Mouse (Mus musculus): Measurements from ENCODE around the gene Tent5b. TPM values are rescaled to one million over a fixed set of nuclear protein-coding genes. Genes with fewer than 3 reads are reported as not detected.
A peak's percentile ranks its signal among the peaks of the same experiment; 100 is the strongest.

The Tent5b gene
- total RNA-seq (2017) = not detected in 2 replicates

GRCm38 (mm10) chr4:133479458-133480184 lies at the start of gene Tent5b:
Gene Tent5b (plus strand): TSS chr4:133480132.
- ATAC-seq (replicated peaks; ENCODE audit: low read depth, poor library complexity, severe bottlenecking) = peak; percentile 97

DNA sequence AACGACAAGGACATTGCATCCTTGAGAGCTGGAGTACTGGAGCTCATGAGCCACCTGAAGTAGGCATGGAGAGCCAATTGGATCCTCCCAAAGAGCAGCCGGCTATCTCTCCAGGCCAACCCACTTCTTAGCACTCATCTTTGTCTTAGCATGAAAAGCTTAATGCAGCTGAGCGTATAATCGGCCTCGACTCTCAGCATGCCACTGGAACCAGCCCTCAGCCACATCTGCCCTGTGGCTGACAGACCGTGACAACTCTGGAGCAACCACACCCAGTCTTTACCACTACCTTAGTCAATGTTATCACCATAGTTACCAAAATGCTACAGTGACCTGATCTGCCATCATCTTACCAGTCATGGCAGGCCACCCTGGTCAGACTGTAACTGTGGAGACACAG lies 48.4 kb upstream of the Tent5b start:
- ATAC-seq (replicated peaks; ENCODE audit: low read depth, poor library complexity, severe bottlenecking) = 0 out of 2 replicates have a peak, but pooled peaks have one; percentile 29

DNA sequence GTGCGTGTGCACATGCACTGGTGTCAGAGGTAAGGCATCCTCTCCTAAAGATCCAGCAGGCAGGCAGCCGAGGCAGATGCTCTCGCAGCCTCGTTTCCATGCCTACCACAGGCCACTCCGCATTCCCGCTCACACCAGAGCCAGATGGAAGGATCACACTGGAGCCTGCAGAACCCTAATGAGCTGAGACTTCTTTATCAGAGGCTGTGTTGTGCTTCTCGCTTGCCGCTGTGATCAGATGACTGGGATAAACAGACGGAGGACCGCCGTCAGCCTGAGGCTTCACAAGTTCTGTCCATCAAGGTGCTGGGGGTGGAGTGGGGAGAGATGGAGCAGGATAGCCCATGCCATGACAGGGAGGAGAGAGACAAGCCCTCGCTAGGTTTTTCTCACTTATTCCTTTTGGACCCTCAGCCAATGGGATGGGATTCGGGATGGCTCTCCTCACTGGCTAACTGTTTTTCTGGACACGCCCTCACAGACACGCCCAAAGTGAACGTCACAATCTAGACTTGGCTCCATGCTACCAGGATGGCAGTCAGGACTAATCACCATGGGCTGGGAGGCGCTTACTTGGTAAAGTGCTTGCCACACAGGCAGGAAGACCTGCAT lies 47.3 kb upstream of the Tent5b start:
- no peak for ATAC-seq (replicated peaks; ENCODE audit: low read depth, poor library complexity, severe bottlenecking)

- no peak for ATAC-seq (replicated peaks; ENCODE audit: low read depth, poor library complexity, severe bottlenecking)
Observed at GRCm38 (mm10) chr4:133435921-133436320, 44.0 kb upstream of the Tent5b start.

- ATAC-seq (replicated peaks; ENCODE audit: low read depth, poor library complexity, severe bottlenecking) = peak; percentile 60; the same call in 1 of the 2 replicates
Observed at GRCm38 (mm10) chr4:133439460-133440376, 40.2 kb upstream of the Tent5b start.

DNA sequence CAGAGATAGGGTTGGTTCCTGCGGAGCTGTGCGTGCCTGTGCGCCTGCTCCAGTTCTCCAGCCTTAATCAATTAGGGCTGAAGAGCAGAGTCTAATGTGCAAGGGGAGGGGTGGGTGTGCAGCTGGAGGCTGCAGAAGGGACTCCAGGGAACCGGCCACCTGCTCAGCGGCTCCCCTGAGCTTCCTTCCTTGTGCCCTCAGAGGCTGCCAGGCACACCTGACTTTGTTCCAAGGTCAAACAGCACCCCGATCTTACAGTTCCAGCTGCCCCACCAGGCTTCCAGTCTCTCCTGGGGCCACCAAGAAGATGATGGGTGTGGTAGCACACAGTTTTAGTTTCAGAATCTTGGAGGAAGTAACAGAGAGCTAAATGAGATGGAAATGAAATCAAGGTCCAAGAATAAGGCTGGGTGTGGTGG lies 39.5 kb upstream of the Tent5b start:
- ATAC-seq (replicated peaks; ENCODE audit: low read depth, poor library complexity, severe bottlenecking) = 0 out of 2 replicates have a peak, but pooled peaks have one; percentile 18

- no peak for ATAC-seq (replicated peaks; ENCODE audit: low read depth, poor library complexity, severe bottlenecking)
Observed at GRCm38 (mm10) chr4:133442194-133442593, 37.7 kb upstream of the Tent5b start.

DNA sequence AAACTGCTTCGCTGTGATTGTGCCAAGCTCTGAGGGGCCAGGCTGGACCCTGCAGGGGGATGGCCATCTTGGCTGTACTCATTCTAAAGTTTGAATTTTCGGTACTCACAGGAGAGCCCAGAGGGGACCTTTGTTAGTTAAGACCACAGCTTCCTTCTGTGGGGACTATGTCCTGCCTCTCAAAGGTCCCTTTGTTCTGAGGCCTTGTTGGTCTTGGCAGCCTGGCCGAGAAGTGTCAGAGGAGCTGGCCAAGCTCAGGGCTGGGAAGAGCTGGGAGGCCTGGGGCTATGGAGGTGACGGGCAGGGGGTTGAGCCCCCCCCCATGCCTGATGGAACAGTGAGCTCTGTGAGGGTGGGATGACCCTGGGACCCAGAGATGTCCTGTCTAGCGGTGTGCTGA lies 36.8 kb upstream of the Tent5b start:
- no peak for ATAC-seq (replicated peaks; ENCODE audit: low read depth, poor library complexity, severe bottlenecking)

GRCm38 (mm10) chr4:133445727-133446126 lies 34.2 kb upstream of the Tent5b start:
- no peak for ATAC-seq (replicated peaks; ENCODE audit: low read depth, poor library complexity, severe bottlenecking)

DNA sequence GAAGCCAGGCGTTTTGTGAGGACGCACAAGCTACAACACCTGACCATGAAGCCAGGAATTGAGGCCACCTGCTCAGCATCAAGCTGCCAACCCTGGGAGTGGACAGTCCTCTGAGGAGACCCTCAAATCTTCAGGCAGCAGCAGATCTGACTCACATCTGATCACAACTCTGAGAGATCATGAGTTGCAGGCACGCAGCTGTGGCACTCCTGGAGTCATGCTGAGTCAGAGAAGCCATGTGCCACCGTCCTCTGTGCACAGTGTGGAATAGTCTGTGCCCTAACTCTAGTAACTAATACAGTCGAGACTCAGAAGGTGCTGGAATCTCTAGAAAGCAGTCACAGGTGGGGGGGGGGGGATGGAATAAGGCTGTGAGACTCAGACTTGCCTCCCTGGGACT lies 32.6 kb upstream of the Tent5b start:
- ATAC-seq (replicated peaks; ENCODE audit: low read depth, poor library complexity, severe bottlenecking) = no peak

DNA sequence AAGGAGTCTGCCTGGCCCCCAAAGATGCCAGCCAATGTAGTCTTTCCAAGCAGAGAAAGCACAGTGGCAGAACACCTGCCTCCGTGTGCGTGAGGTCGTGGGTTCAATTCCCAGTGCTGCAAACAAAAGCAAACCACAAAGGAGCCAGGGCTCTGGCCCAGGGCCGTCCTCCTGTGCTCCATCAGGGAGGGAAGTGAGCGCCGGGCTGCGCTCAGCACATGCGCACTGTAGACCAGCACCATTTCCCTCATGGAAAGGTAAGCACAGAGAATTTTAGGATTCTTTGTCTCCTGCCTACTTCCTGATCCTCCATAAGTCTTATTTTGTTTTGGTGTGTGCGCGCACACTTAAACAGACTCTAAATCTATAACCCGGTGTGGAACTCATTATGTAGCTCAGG lies 32.0 kb upstream of the Tent5b start:
- no peak for ATAC-seq (replicated peaks; ENCODE audit: low read depth, poor library complexity, severe bottlenecking)

GRCm38 (mm10) chr4:133448708-133449388 lies 31.1 kb upstream of the Tent5b start:
- ATAC-seq (replicated peaks; ENCODE audit: low read depth, poor library complexity, severe bottlenecking) = no peak

- no peak; the same call in 1 of the 2 replicates for ATAC-seq (replicated peaks; ENCODE audit: low read depth, poor library complexity, severe bottlenecking)
Observed at GRCm38 (mm10) chr4:133449726-133450125, 30.2 kb upstream of the Tent5b start.

DNA sequence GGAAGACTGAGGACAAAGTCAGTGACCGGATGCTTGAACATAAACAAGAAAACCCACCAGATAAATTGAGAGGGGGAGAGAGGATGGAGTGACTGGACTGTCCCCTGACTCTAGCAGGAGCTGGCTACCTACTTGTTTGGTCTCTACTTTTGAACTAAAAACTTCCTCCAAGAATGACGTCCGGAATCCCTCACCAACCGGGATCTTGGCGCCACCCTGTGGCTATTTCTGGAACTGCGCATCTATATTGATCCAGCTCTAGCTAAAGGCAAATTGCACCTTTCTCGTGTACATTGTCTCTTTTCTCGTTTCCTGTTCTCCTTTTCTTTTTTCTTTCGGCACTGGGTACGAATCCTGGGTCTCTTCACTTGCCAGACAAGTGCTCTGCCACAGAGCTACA lies 28.4 kb upstream of the Tent5b start:
- peak; percentile 85 for ATAC-seq (replicated peaks; ENCODE audit: low read depth, poor library complexity, severe bottlenecking)

DNA sequence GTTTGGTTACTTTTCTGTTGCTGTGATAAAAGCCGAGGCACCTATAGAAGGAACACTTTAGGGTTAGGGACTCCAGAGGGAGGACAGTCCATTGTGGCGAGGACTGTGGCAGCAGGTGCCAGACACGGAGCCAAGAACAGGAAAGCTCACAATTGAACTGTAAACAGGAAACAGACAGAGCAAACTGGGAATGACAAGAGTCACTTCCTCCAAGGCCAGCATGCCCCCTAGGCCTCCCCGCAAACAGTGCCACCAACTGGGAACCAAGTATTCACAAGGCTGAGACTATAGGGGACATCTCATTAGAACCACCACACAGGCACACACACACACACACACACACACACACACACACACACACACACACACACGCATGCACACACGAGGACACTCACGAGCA lies 27.5 kb upstream of the Tent5b start:
- no peak for ATAC-seq (replicated peaks; ENCODE audit: low read depth, poor library complexity, severe bottlenecking)

GRCm38 (mm10) chr4:133458044-133458443 lies 21.9 kb upstream of the Tent5b start:
- ATAC-seq (replicated peaks; ENCODE audit: low read depth, poor library complexity, severe bottlenecking) = peak; percentile 77

DNA sequence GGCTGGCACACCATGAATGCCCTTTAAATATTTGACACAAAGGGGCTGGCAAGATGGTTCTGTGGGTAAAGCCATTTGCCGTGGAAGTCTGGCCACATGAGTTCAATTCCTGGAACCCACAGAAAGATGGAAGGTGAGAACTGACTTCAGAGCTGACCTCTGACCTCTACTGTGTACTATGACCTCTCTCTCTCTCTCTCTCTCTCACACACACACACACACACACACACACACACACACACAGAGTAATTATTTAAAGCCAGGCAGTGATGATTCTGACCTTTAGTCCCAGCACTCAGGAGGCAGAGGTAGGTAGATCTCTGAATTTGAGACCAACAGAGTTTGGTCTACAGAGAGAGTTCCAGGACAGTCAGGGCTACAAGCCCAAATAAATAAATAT lies 19.9 kb upstream of the Tent5b start:
- no peak for ATAC-seq (replicated peaks; ENCODE audit: low read depth, poor library complexity, severe bottlenecking)

DNA sequence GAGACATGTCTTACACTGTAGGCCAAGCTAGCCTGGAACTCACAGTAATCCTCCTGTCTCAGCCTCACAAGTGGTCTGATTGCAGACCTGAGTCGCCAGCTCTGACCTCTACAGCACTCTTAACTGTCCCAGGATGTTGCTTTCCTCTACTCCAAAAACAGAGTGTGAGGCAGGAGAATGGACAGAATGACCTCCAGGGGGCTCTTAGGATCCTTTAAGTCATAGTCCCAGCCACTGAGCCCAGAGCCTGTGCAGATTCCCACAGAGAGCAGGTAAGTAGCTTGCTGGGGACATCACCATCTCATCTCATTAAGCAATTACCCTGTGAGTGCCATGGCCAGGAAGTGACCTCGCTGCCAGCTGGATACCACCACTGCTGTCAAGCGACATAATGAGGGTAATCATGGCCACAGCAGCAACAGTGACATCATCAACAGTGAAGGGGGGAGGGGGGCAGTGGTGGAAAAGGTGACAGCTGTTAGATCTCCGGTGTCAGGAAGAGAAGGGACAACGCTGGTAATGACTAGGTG lies 19.1 kb upstream of the Tent5b start:
- ATAC-seq (replicated peaks; ENCODE audit: low read depth, poor library complexity, severe bottlenecking) = no peak

DNA sequence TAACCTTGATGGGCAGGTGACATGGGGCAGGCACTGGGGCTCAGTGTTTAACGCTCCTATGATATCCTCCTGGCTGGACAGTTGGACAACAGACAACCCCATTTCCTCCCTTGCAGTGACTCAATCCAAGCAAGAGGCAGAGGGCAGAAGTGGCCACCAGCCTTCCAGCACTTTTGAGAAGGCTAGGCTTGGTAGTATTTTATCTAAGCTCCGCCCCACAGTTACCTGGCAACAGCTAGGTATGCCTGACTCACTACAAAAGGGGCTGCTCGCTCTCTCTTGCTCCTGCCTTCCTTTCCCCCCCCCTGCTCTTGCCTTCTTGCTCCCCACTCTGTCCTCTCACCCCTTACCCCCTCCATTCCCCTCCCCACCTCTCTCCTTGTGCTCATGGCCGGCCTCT lies 18.6 kb upstream of the Tent5b start:
- no peak for ATAC-seq (replicated peaks; ENCODE audit: low read depth, poor library complexity, severe bottlenecking)

DNA sequence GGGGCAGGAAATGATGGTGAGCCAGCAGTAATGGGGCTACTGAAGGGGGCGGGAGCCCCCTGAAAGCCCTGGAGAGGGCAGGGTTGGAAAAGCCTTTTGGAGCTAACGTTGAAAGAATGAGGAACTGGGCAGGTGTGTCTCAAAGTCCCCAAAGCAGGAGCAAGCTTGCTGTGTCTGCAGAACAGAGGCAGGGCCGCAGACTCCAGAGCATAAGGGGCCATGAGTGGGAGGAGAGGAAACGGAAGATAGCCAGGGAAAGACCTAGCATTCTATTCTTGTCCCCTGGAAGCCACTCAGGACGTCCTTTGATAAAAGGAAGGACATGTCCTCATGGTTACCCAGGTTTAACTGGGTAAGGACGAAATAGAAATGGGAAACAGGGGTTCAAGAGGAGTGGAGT lies 16.7 kb upstream of the Tent5b start:
- ATAC-seq (replicated peaks; ENCODE audit: low read depth, poor library complexity, severe bottlenecking) = no peak
